Mouse (Mus musculus) kidney, postnatal 14 days (tissue): ENCODE results near the gene Olfr549.

Experiments
- DNase-seq: peaks from one replicate; pipeline ENCODE4 v3.0.0; 2022; ENCODE audit warnings: mixed read lengths

Olfr549 gene

GRCm38 (mm10) chr7:102549570-102549969, at the start of gene Olfr549:
Olfr549 (plus strand) TSS chr7:102549870.
- DNase-seq = no peak

- DNase-seq = no peak
Measured at GRCm38 (mm10) chr7:102501986-102502385, 47.7 kb upstream of the Olfr549 start.

GRCm38 (mm10) chr7:102506848-102507247, 42.8 kb upstream of the Olfr549 start:
- DNase-seq = peak; percentile 78

- DNase-seq = no peak
Measured at GRCm38 (mm10) chr7:102508066-102508465, 41.6 kb upstream of the Olfr549 start.

GRCm38 (mm10) chr7:102508666-102509065, 41.0 kb upstream of the Olfr549 start:
- DNase-seq = no peak

GRCm38 (mm10) chr7:102509726-102510125, 39.9 kb upstream of the Olfr549 start:
- no peak for DNase-seq

- no peak for DNase-seq
Measured at GRCm38 (mm10) chr7:102511927-102512326, 37.7 kb upstream of the Olfr549 start.

- DNase-seq = peak; percentile 89
Measured at GRCm38 (mm10) chr7:102512814-102513435, 36.7 kb upstream of the Olfr549 start.

- no peak for DNase-seq
Measured at GRCm38 (mm10) chr7:102514144-102514543, 35.5 kb upstream of the Olfr549 start.

GRCm38 (mm10) chr7:102516261-102517050, 33.2 kb upstream of the Olfr549 start:
- peak; percentile 28 for DNase-seq

- no peak for DNase-seq
Measured at GRCm38 (mm10) chr7:102517051-102517335, 32.7 kb upstream of the Olfr549 start.

GRCm38 (mm10) chr7:102529052-102529451, 20.6 kb upstream of the Olfr549 start:
- DNase-seq = no peak

- no peak for DNase-seq
Measured at GRCm38 (mm10) chr7:102534449-102534848, 15.2 kb upstream of the Olfr549 start, which contains the start of gene Olfr547. Olfr547 (plus strand) TSS chr7:102534749.

GRCm38 (mm10) chr7:102540596-102540995, 9.1 kb upstream of the Olfr549 start, which contains the start of gene Olfr548-ps1:
Olfr548-ps1 (plus strand) TSS chr7:102540896.
- DNase-seq = no peak

- no peak for DNase-seq
Measured at GRCm38 (mm10) chr7:102541251-102541650, 8.4 kb upstream of the Olfr549 start.

GRCm38 (mm10) chr7:102553279-102553678, 3.6 kb downstream of the Olfr549 start:
- no peak for DNase-seq

GRCm38 (mm10) chr7:102564999-102565997, 15.6 kb downstream of the Olfr549 start, which contains the start of gene Trim21:
Trim21 (minus strand) TSS chr7:102565486.
- peak; percentile 92 for DNase-seq

- no peak for DNase-seq
Measured at GRCm38 (mm10) chr7:102566219-102566618, 16.5 kb downstream of the Olfr549 start.

- no peak for DNase-seq
Measured at GRCm38 (mm10) chr7:102571142-102571541, 21.5 kb downstream of the Olfr549 start, which contains the start of gene Olfr550. Olfr550 (plus strand) TSS chr7:102571442.

GRCm38 (mm10) chr7:102573174-102573830, 23.6 kb downstream of the Olfr549 start:
- DNase-seq = no peak

- no peak for DNase-seq
Measured at GRCm38 (mm10) chr7:102575998-102576397, 26.3 kb downstream of the Olfr549 start.

GRCm38 (mm10) chr7:102591786-102592185, 42.1 kb downstream of the Olfr549 start, which contains the start of gene Olfr551:
Olfr551 (minus strand) TSS chr7:102591886.
- no peak for DNase-seq
